In the genomic region with DNA sequence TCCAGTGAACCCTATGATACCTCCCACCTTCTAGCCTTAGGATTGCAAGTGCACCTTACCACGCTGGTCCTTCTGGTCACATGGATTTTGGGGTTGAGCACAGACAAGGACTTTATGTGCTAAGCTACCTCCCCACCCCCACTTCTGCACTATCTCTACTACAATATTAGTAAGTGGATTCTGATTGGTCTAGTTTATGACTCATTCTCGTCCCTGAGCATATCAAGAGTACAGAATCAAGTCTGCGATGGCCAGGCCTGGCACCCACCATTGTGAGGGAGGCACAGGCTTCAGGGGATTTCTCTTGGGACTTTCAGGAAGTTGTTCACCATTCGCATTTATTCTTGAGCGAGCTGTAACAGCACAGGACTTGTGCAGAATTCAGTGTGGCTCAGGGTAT, we compare ENCODE assay signal across 14 mouse cellular contexts.
"Had no signal": no experiment of that assay in that cellular context is flagged by ENCODE, and none has a peak within 500 bp of the region (broad histone marks: within the 10 kb centered on the region; RNA-seq: fewer than 3 reads in every experiment).

No protein-coding gene starts in this region.

- H3K9me3 ChIP-seq: limb, embryonic 10.5 days; limb, embryonic 13.5 days; liver, embryonic 13.5 days had no signal

- H3K4me1 ChIP-seq: limb, embryonic 10.5 days; limb, embryonic 13.5 days; liver, embryonic 13.5 days had no signal

- H3K36me3 ChIP-seq: limb, embryonic 10.5 days; limb, embryonic 13.5 days; liver, embryonic 13.5 days had no signal

- H3K27ac ChIP-seq: limb, embryonic 10.5 days; limb, embryonic 13.5 days; liver, embryonic 13.5 days had no signal

- H3K4me3 ChIP-seq: limb, embryonic 10.5 days; limb, embryonic 13.5 days; liver, embryonic 13.5 days had no signal

- DNase-seq: kidney, adult 9 months; kidney, postnatal 14 days; kidney, postnatal 4 days; liver; liver, embryonic 13.5 days; lung, adult 2 months; lung, postnatal 14 days; lung, postnatal 4 days; midbrain, embryonic 14.5 days; thymus, adult 18-20 months; thymus, postnatal 36 days had no signal

- H3K9ac ChIP-seq: limb, embryonic 13.5 days; liver, embryonic 13.5 days had no signal

- H3K27me3 ChIP-seq: limb, embryonic 13.5 days; liver, embryonic 13.5 days had no signal

- H3K4me2 ChIP-seq: limb, embryonic 13.5 days; liver, embryonic 13.5 days; midbrain, embryonic 11.5 days had no signal
